Mouse (Mus musculus) kidney, adult 2 months (tissue): Measurements from ENCODE around the gene Atp6v1e1. TPM values are rescaled to one million over a fixed set of nuclear protein-coding genes. Genes with fewer than 3 reads are reported as not detected.
"Not testable (repeated sequence)": the region's sequence is repeated elsewhere in the genome, so short reads cannot be mapped to it uniquely, and the experiment has no call there.

Source experiments
- DNase-seq: peaks from one replicate; pipeline ENCODE4 v3.0.0; 2021
- H3K27ac ChIP-seq: fragments of 200-500 bp; 2 replicates; pipeline ENCODE4 v1.5.1; 2012; ENCODE audit warnings: low read depth, low read length, control low read depth, inconsistent platforms; ENCODE audit not compliant: insufficient read depth
- H3K27me3 ChIP-seq: fragments of 200-500 bp; replicated peaks from 2 replicates; pipeline ENCODE4 v1.6.1; 2012; ENCODE audit warnings: mild to moderate bottlenecking, moderate library complexity, low read length, inconsistent platforms; ENCODE audit not compliant: control insufficient read depth, insufficient read depth
- H3K36me3 ChIP-seq: fragments of 200-500 bp; 2 replicates; pipeline ENCODE4 v1.6.1; 2012; ENCODE audit warnings: mild to moderate bottlenecking, moderate library complexity, low read length, inconsistent platforms; ENCODE audit not compliant: control insufficient read depth, insufficient read depth
- H3K4me1 ChIP-seq: fragments of 200-500 bp; 2 replicates; pipeline ENCODE4 v1.6.1; 2011; ENCODE audit warnings: low read length; ENCODE audit not compliant: control insufficient read depth, insufficient read depth
- H3K4me3 ChIP-seq: fragments of 200-500 bp; 2 replicates; pipeline ENCODE4 v1.5.1; 2011; ENCODE audit warnings: mild to moderate bottlenecking, low read depth, low read length, control low read depth; ENCODE audit not compliant: insufficient read depth
- CTCF ChIP-seq: fragments of 200-500 bp; conservative IDR thresholded peaks from 2 replicates; pipeline ENCODE4 v1.5.1; 2011; ENCODE audit warnings: low read depth, mild to moderate bottlenecking, control low read depth, low read length, moderate library complexity, mixed read lengths; ENCODE audit not compliant: insufficient read depth, insufficient read length
- POLR2A ChIP-seq: fragments of 200-500 bp; IDR thresholded peaks from one replicate; pipeline ENCODE4 v1.6.1; 2011; ENCODE audit warnings: low read depth, low read length, control low read depth
- WGBS: fragments of 180-500 bp; shearing (Covaris S2); methylation state at CpG from one replicate; pipeline ENCODE4 v1.1.7; 2018; 5-methylcytosine and 5-hydroxymethylcytosine counted together
- polyA plus RNA-seq: library from polyadenylated mRNA; depleted of rRNA; stranded (reverse); fragments of >200 nt; gene quantifications from 2 replicates; pipeline ENCODE4 v1.2.3, GENCODE M21; 2012; rRNA removed

Atp6v1e1 gene
- polyA plus RNA-seq = 418 and 428 TPM in 2 replicates

- Histone ChIP-seq H3K27me3 (no peaks in the 10 kb centered on the region), H3K27ac (peak within 1 kb of the TSS; percentile 95), H3K36me3 (peaks cover 4% of the 10 kb centered on the region), H3K4me3 (peak within 1 kb of the TSS; percentile 72), H3K4me1 (no peaks in the 10 kb centered on the region)
- peak; percentile 98 for DNase-seq
- TF ChIP-seq POLR2A (peak; percentile 83), CTCF (no peak)
- under 1% methylated on average over 41 of the region's 41 CpGs for WGBS
Measured at GRCm38 (mm10) chr6:120822307-120822928, at the start of gene Atp6v1e1. Gene Atp6v1e1, minus strand, starts transcription at chr6:120822793.

- H3K4me3 ChIP-seq = no peak overlapping the region
- 53% methylated on average over 2 of the region's 2 CpGs for WGBS
- no peaks in the 10 kb centered on the region for H3K27me3 ChIP-seq
- no peak for TF ChIP-seq CTCF
- TF ChIP-seq POLR2A = no peak
- H3K27ac ChIP-seq = peak overlapping the region; percentile 52; the same call in 1 of the 2 replicates
- peak; percentile 75 for DNase-seq
- peaks cover 5% of the 10 kb centered on the region; the same call in 1 of the 2 replicates for H3K4me1 ChIP-seq
- H3K36me3 ChIP-seq = no peaks in the 10 kb centered on the region; the same call in 1 of the 2 replicates
Measured at GRCm38 (mm10) chr6:120871286-120871685, 48.7 kb upstream of the Atp6v1e1 start.

GRCm38 (mm10) chr6:120868824-120869223, 46.2 kb upstream of the Atp6v1e1 start:
- H3K4me1 ChIP-seq = peaks cover 5% of the 10 kb centered on the region; the same call in 1 of the 2 replicates
- H3K27me3 ChIP-seq = no peaks in the 10 kb centered on the region
- TF ChIP-seq POLR2A (no peak), CTCF (no peak)
- H3K27ac ChIP-seq = no peak overlapping the region
- DNase-seq = no peak
- WGBS = 78% methylated on average over 1 of the region's 1 CpGs
- peaks cover 2% of the 10 kb centered on the region; the same call in 1 of the 2 replicates for H3K36me3 ChIP-seq
- no peak overlapping the region for H3K4me3 ChIP-seq

- TF ChIP-seq CTCF = no peak
- TF ChIP-seq POLR2A = no peak
- H3K36me3 ChIP-seq = peaks cover 2% of the 10 kb centered on the region; the same call in 1 of the 2 replicates
- no peak overlapping the region for H3K27ac ChIP-seq
- no peak overlapping the region for H3K4me3 ChIP-seq
- no peaks in the 10 kb centered on the region for H3K27me3 ChIP-seq
- H3K4me1 ChIP-seq = peaks cover 3% of the 10 kb centered on the region; the same call in 1 of the 2 replicates
- DNase-seq = no peak
- 69% methylated on average over 9 of the region's 9 CpGs for WGBS
Measured at GRCm38 (mm10) chr6:120866051-120866814, 43.6 kb upstream of the Atp6v1e1 start.

GRCm38 (mm10) chr6:120860079-120860478, 37.5 kb upstream of the Atp6v1e1 start:
- TF ChIP-seq CTCF = no peak
- no peak for TF ChIP-seq POLR2A
- no peak overlapping the region for H3K4me3 ChIP-seq
- no peak overlapping the region for H3K27ac ChIP-seq
- WGBS = 97% methylated on average over 3 of the region's 3 CpGs
- no peaks in the 10 kb centered on the region for H3K27me3 ChIP-seq
- no peaks in the 10 kb centered on the region for H3K36me3 ChIP-seq
- no peak for DNase-seq
- no peaks in the 10 kb centered on the region for H3K4me1 ChIP-seq

- Histone ChIP-seq H3K36me3 (no peaks in the 10 kb centered on the region), H3K4me1 (no peaks in the 10 kb centered on the region), H3K27me3 (no peaks in the 10 kb centered on the region), H3K27ac (no peak overlapping the region), H3K4me3 (no peak overlapping the region)
- 69% methylated on average over 8 of the region's 8 CpGs for WGBS
- no peak for DNase-seq
- no peak for TF ChIP-seq POLR2A
- no peak for TF ChIP-seq CTCF
Measured at GRCm38 (mm10) chr6:120858217-120858711, 35.7 kb upstream of the Atp6v1e1 start.

GRCm38 (mm10) chr6:120854413-120854812, 31.8 kb upstream of the Atp6v1e1 start:
- Histone ChIP-seq H3K4me3 (no peak overlapping the region), H3K27ac (no peak overlapping the region), H3K36me3 (no peaks in the 10 kb centered on the region; the same call in 1 of the 2 replicates), H3K27me3 (no peaks in the 10 kb centered on the region), H3K4me1 (no peaks in the 10 kb centered on the region)
- TF ChIP-seq CTCF = no peak
- peak; percentile 7 for DNase-seq
- 79% methylated on average over 10 of the region's 10 CpGs for WGBS

- H3K27me3 ChIP-seq, H3K4me1 ChIP-seq, H3K36me3 ChIP-seq, H3K4me3 ChIP-seq, DNase-seq, H3K27ac ChIP-seq: not testable (repeated sequence)
Measured at GRCm38 (mm10) chr6:120850720-120851119, 28.1 kb upstream of the Atp6v1e1 start.
